ENCODE assay signal across 9 mouse cellular contexts in the genomic region with DNA sequence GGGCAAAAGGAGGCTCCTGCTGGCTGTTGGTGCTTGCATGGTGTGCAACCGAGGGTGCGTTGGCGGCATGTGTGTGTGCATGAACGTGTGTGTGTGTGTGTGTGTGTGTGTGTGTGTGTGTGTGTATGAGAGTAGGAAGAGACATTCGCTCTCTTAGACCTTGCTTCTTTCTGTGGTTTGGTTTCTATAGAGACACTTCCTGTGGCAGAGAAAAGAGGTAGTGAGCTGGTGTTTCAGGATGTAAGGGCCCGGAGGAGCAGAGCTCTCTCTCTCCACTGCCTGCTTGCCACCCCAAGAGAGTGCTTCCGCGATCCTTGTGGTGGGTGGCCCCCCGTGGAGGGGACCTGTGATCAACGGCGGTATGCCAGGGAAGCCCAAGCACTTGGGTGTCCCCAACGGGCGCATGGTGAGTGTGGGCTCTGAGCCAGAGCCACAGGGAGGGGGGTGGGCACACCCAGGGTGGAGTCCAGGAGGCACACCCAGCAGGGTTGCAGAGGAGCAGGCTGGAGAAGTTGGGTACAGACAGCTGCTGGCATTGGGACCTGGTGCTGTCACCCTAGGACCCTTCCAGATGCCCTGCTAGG. TPM values are rescaled to one million over a fixed set of nuclear protein-coding genes. Genes with fewer than 3 reads are reported as not detected.
DNase-seq lines count a peak whose midpoint lies in the region; ATAC-seq lines count a peak whose summit lies in the region.
"Had no signal": no experiment of that assay in that cellular context is flagged by ENCODE, and none has a peak within 500 bp of the region (broad histone marks: within the 10 kb centered on the region; RNA-seq: fewer than 3 reads in every experiment).

A gene (plus strand): TSS at position 202 of the 584 bp plus-strand sequence.

- peak within 1 kb of the TSS; percentile 43 for H3K4me2 ChIP-seq in embryonic facial prominence, embryonic 13.5 days
- no peak within 1 kb of the TSS; the same call in 1 of the 2 replicates for H3K4me2 ChIP-seq in neural tube, embryonic 15.5 days
- H3K4me2 ChIP-seq: neural tube, embryonic 12.5 days had no signal

- 0 out of 2 replicates have a peak within 1 kb of the TSS, but pooled peaks have one; percentile 28 for H3K27ac ChIP-seq in embryonic facial prominence, embryonic 13.5 days
- no peak within 1 kb of the TSS for H3K27ac ChIP-seq in neural tube, embryonic 15.5 days (replicated peaks)
- H3K27ac ChIP-seq: neural tube, embryonic 12.5 days had no signal

- WGBS in embryonic facial prominence, embryonic 13.5 days, result 51% methylated on average over 13 of the region's 13 CpGs
- 65% methylated on average over 13 of the region's 13 CpGs for WGBS in neural tube, embryonic 15.5 days

- peak within 1 kb of the TSS; percentile 52; the same call in 1 of the 2 replicates for H3K9ac ChIP-seq in embryonic facial prominence, embryonic 13.5 days
- H3K9ac ChIP-seq in neural tube, embryonic 15.5 days (replicated peaks), result no peak within 1 kb of the TSS
- H3K9ac ChIP-seq: neural tube, embryonic 12.5 days had no signal

- no peaks in the 10 kb centered on the region for H3K9me3 ChIP-seq in embryonic facial prominence, embryonic 13.5 days
- H3K9me3 ChIP-seq in neural tube, embryonic 15.5 days (replicated peaks), result no peaks in the 10 kb centered on the region
- H3K9me3 ChIP-seq: neural tube, embryonic 12.5 days had no signal

- peaks cover 16% of the 10 kb centered on the region for H3K27me3 ChIP-seq in embryonic facial prominence, embryonic 13.5 days
- H3K27me3 ChIP-seq in neural tube, embryonic 15.5 days (replicated peaks), result peaks cover 35% of the 10 kb centered on the region

- H3K4me3 ChIP-seq in embryonic facial prominence, embryonic 13.5 days, result peak within 1 kb of the TSS; percentile 22; the same call in 1 of the 2 replicates
- no peak within 1 kb of the TSS for H3K4me3 ChIP-seq in neural tube, embryonic 15.5 days (replicated peaks)
- H3K4me3 ChIP-seq: neural tube, embryonic 12.5 days had no signal

- ATAC-seq in embryonic facial prominence, embryonic 13.5 days (ENCODE audit: insufficient number of reproducible peaks, insufficient read depth, low FRiP score, low TSS enrichment, low read depth), result no peak
- no peak for ATAC-seq in neural tube, embryonic 15.5 days (ENCODE audit: low FRiP score)

- peaks cover 4% of the 10 kb centered on the region; the same call in 1 of the 2 replicates for H3K4me1 ChIP-seq in embryonic facial prominence, embryonic 13.5 days
- no peaks in the 10 kb centered on the region for H3K4me1 ChIP-seq in neural tube, embryonic 15.5 days
- H3K4me1 ChIP-seq: neural tube, embryonic 12.5 days had no signal

- no peaks in the 10 kb centered on the region for H3K36me3 ChIP-seq in embryonic facial prominence, embryonic 13.5 days
- H3K36me3 ChIP-seq in neural tube, embryonic 15.5 days, result no peaks in the 10 kb centered on the region
- H3K36me3 ChIP-seq: neural tube, embryonic 12.5 days had no signal

- peak; percentile 17 for DNase-seq in kidney, adult 9 months
- no peak for DNase-seq in kidney, postnatal 14 days
- peak; percentile 52 to 57 for DNase-seq in layer of hippocampus, adult 8-10 months (ENCODE audit: low spot score in 2 of 2)
- peak; percentile 38 for DNase-seq in lung, postnatal 10 days
- DNase-seq in spleen, postnatal 4 days (ENCODE audit: low spot score in 2 of 2), result peak; percentile 69 to 86
- DNase-seq in retina, embryonic 14.5 days (ENCODE audit: low spot score), result no peak

RNA-seq across cellular contexts. Expression of the gene that starts here (rescaled TPM):
- 1.4 TPM in 2 replicates for polyA plus RNA-seq in embryonic facial prominence, embryonic 13.5 days (2015; fragmentation: Nextera tagmentation; extraction: Ambion mirVana)
- total RNA-seq in layer of hippocampus, adult 8-10 months (2022), result 10 to 100 TPM; 86.8 to 97.9 (median 95.0) TPM
- 0.81 and 2.6 TPM in 2 replicates for polyA plus RNA-seq in neural tube, embryonic 15.5 days (2015; fragmentation: Nextera tagmentation; extraction: Ambion mirVana)

Comparison
In these comparisons a context has a peak if more than half of its experiments do, and no peak if none do; other contexts are left out.
1. DNase-seq: peak in kidney, adult 9 months (single experiment), layer of hippocampus, adult 8-10 months (2 of 2), lung, postnatal 10 days (single experiment) and spleen, postnatal 4 days (2 of 2); none in kidney, postnatal 14 days (single experiment) and retina, embryonic 14.5 days (single experiment).